Mouse (Mus musculus) lung, postnatal 4 days (tissue): ENCODE results near the gene Klf9.

Source experiments
- DNase-seq, 2 experiments: peaks; one replicate each; pipeline ENCODE4 v3.0.0; 2021

Klf9 gene

GRCm38 (mm10) chr19:23140689-23141317 is at the start of gene Klf9:
TSS of gene Klf9 (plus strand) at chr19:23141226.
- DNase-seq: peak; percentile 94 to 98

GRCm38 (mm10) chr19:23091586-23091985 is 49.4 kb upstream of the Klf9 start:
- no peak for DNase-seq

DNA sequence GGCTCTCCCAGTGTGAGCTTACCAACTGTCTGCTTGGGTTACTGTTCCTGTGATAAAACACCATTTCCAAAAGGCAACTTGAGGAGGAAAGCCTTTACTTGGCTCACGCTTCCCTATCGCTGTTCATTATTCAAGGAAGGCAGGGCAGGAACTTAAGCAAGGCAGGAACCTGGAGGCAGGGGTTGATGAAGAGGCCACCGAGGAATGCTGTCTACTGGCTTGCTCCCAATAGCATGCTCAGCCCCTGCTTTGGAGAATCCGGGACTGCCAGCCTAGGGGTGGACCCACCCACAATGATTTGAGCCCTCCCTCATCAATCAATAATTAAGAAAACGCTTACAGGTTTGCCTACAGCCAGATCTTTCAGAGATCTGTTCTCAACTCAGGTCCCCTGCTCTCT is 47.5 kb upstream of the Klf9 start:
- no peak for DNase-seq

GRCm38 (mm10) chr19:23094906-23095305 is 46.1 kb upstream of the Klf9 start:
- DNase-seq: no peak

GRCm38 (mm10) chr19:23106859-23107258 is 34.2 kb upstream of the Klf9 start:
- no peak for DNase-seq

GRCm38 (mm10) chr19:23107335-23107734 is 33.7 kb upstream of the Klf9 start:
- DNase-seq: no peak

GRCm38 (mm10) chr19:23121875-23122274 is 19.2 kb upstream of the Klf9 start:
- DNase-seq: no peak

DNA sequence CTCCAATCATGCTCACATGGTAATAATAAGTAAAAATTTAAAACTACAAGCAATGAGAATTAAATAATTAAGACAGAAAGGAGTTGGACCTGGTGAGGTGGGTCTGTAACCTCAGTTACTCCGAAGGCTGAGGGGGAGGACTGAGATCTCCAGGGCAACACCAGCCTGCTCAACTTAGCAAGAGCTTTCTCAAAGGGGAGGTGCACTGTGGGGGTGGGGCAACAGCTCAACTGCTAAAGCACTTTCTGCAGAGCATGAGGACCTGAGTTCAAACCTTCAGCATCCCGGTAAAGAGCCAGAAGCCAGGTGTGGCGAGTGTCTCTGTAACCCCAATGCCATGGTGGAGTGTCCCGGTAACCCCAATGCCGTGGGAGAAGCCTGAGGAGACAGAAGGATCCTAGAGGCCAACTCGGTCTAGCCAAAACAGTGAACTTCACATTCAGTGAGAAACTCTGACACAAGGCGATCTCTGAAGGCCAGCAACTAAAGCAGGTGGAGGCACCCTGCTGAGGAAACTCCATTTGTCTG is 16.9 kb upstream of the Klf9 start:
- DNase-seq: no peak

GRCm38 (mm10) chr19:23125227-23126150 is 15.5 kb upstream of the Klf9 start:
- DNase-seq: peak; percentile 14 to 34

DNA sequence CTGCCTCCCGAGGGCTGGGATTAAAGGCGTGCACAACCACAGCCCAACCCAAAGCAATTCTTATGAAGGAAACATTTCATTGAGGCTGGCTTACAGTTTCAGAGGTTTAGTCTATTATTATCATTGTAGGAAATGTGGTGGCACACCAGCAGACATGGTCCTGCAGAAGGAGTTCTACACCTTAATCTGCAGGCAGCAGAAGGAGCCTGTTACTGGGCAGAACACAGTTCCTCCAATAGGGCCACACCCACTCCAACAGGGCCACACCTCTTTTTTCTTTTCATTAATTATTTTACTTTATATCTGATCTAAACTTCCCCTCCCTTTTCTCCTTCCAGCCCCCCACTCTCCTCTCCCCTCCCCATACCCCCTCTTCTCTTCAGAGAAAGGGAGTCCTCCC is 11.1 kb upstream of the Klf9 start:
- DNase-seq: no peak

- DNase-seq: no peak
These were observed 8.9 kb upstream of the Klf9 start for GRCm38 (mm10) chr19:23132106-23132635.

GRCm38 (mm10) chr19:23132720-23133426 is 8.2 kb upstream of the Klf9 start:
- DNase-seq: no peak

DNA sequence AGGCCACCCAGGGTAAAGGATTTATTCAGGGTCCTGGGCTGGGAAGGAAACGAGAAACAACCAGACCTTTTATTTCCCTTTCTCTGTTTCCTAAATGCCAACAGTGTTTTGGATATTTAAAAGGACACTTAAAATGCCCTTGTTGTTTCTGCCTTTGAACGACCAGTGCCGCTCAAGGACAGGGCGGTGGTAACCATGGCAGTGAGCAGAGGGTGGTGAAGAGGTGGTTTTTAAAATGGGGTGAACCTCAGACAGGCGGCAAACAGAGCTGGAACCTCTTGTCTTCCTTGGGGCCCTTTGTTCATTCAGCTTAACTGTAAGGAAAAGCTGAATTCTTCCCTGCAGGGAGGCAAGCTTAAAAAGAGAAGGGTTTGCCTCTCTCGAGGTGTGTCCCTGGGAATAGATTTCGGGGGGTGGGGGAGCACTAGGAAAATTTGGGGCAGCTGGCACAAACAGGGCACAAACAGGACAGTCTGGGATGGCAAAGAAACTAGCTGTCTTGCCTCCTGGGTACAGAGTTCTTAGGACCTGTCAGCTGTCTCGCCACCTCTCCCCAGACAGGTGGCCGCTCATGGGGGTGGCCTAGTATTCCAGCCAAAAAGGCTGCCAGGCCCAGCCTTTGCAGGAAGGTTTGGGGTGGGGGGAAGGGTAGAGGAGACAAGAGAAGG is 7.5 kb upstream of the Klf9 start:
- DNase-seq: peak in 1 of 2 experiments; percentile 46

- DNase-seq: peak; percentile 78 to 84
These were observed 7.0 kb upstream of the Klf9 start for GRCm38 (mm10) chr19:23134095-23134440.

DNA sequence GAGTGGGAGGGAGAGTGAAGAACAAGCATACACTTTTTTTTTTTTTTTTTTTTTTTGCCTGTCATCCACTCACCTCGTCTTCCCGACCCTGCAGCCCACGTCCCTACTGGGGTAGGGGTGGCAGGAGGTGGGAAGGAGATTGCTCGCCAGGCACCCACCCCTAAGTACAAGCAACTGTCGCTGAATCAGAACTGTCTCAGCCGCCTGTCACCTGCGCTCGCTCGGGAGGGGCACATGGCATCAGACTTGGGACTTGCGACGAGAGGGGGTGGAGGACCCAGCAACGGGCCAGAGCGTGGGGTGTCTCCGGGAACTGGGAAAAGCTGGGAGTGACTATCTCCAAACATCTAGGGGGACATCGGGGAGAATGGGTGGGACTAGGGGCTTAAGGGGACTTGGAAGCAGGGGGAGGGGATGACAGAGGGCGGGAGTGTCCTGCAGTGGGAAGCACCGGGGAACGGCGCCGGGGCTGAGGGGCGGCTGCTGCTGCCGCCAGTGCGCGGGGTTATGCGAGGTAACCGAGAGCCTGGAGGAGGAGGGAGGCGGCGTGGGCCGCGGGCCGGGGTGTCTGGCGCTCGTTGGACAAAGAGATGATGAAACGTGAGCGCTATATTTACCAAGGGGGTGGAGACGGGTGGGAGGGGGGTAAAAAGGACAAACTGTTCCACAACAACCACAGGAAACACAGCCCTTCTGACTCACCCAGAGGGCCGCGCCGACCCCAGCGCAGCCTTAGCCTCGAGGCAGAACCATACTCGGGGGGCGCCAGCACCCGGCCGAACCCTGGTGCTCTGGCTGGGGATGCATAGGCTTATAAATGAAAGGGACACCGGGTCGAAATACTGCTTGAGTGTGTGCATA is 6.4 kb upstream of the Klf9 start:
- peak; percentile 91 to 96 for DNase-seq

DNA sequence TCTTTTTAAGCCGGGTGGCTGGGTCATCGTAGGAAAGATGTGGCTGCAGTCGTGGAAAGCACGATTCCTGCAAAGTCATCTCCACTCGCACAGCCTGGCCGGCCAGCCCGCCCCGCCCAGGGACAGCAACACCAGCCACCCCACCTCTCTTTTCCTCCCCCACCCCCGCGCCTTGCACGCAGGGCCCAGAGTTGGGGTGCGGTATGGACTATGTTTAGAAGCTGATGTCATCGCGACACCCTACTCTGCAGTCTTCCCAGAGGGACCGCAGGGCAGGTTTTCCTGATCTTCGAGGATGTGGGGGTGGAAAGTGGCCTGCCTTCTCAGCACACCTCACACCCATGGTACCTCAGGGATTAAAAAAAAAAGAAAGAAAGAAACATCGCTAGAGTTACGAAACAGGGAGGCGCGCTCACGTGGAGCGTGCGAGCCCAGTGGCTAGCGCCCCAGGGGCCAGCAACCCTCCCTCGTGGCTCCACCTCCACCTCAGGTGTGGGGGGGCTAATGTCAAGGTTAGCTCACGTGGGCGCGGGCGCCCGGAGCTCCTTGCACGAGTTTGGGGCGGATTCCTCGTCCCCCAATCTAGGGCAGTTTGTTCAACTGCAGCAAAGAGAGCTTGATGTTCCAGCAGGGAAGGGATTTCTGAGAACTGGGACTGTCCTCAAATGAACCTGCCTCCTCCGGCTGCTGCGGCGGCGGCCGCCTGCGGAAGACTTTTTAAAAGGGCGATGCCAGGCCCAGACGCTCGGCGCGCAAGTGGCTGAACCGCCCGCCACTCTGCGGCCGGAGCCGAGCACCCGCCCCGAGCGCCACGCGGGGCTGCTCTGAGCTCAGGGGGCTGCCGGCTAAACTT is 5.5 kb upstream of the Klf9 start:
- peak; percentile 88 to 95 for DNase-seq

GRCm38 (mm10) chr19:23136202-23136850 is 4.7 kb upstream of the Klf9 start:
- DNase-seq: peak; percentile 33 to 55

- DNase-seq: no peak
These were observed 3.7 kb upstream of the Klf9 start for GRCm38 (mm10) chr19:23137295-23137694.

DNA sequence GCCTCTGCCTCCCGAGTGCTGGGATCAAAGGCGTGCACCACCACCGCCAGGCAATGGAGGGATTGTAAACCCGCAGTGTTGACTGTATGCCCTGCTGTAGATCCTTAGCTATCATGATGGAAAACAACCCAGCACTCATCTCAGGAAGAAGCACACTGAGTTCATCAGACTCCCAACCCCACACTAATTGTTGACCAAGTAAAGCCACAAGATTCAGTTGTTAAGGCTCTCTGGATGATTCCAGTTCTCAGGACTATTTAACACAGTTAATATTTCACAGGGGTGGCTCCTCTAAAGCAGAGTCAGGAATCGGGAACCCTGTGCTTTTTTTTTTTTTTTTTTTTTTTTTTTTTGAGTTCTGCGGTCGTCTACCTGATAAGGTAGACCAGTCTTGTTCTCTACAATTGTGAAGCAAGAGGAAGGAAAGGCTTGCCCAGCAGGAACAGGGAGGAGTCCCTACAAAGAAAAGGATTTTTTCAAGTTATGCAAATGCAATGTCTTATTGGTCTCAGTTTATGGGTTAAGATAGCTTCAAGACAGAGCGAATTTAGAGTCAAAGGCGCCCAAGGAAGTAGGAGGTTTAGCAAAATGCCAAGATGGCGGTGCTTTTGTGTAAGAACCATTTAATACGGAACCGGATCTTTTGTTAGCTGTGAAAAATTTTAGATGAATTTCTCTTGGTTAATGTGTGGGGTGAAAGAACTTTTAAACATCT is 1.1 kb upstream of the Klf9 start:
- no peak for DNase-seq
